Mouse (Mus musculus): Measurements from ENCODE around the gene Iqgap1. TPM values are rescaled to one million over a fixed set of nuclear protein-coding genes. Genes with fewer than 3 reads are reported as not detected.

Gene Iqgap1
- total and polyA plus RNA-seq, 2 experiments from 2014 or later: 23.6 to 39.8 TPM

DNA sequence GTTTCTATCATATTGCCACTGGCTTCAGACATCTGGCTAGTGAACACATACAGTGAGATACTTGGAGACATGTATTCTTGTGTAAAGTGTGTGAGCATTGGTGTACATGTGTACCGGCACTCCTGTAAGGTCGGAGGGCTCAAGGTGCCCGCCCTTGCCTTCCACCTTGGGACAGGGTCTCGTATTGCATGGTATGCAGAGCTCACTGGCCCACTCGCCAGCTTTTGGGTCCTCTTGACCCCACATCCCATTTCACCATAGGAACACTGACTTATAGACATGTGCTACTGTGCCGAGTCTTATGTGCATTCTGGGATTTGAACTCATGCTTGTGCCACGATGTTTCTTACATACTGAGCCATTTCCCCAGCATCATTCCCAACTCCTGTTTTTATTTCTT lies 115.4 kb downstream of the Iqgap1 start:
- H3K9me3 ChIP-seq (replicated peaks; ENCODE audit: control insufficient read depth, low read length): no peaks in the 10 kb centered on the region
- no peaks in the 10 kb centered on the region for H3K4me1 ChIP-seq (ENCODE audit: control insufficient read depth, insufficient read depth)
- ATAC-seq (ENCODE audit: insufficient read depth, low read depth) (no peak), DNase-seq (ENCODE audit: low spot score) (no peak)
- H3K27me3 ChIP-seq (ENCODE audit: control insufficient read depth, insufficient read depth, low read length): no peaks in the 10 kb centered on the region
- H3K9ac ChIP-seq (replicated peaks; ENCODE audit: low read depth, low read length): no peak overlapping the region
- H3K4me2 ChIP-seq (ENCODE audit: low read depth, low read length): no peak overlapping the region
- no peak overlapping the region for H3K4me3 ChIP-seq (ENCODE audit: low read depth, low read length)
- peaks cover 44% of the 10 kb centered on the region for H3K36me3 ChIP-seq (replicated peaks; ENCODE audit: control insufficient read depth, insufficient read depth, low read length)
- TF ChIP-seq CTCF (IDR thresholded peaks at IDR 0.05; ENCODE audit: low read depth): no peak
- TF ChIP-seq EP300 (IDR thresholded peaks at IDR 0.05; ENCODE audit: low read depth): no peak
- 92% methylated on average over 7 of the region's 7 CpGs for WGBS
- no peak overlapping the region for H3K27ac ChIP-seq (ENCODE audit: low read depth)

DNA sequence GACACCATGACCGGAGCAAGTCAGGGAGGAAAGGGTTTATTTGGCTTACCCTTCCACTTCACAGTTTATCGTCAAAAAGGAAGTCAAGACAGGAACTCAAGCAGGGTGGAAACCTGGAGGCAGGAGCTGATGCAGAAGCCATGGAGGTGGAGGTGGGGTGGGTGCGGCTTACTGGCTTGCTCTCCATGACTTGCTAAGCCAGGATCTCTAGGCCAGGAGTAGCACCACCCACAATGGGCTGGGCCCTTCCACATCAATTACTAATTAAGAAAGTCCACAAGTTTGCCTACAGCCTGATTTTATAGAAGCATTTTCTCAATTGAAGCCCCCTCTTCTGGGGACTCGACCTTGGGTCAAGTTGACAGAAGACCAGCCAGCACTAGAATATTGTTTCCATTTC lies 121.7 kb downstream of the Iqgap1 start:
- Histone ChIP-seq H3K27me3 (ENCODE audit: control insufficient read depth, insufficient read depth, low read length) (no peaks in the 10 kb centered on the region), H3K4me3 (ENCODE audit: low read depth, low read length) (no peak overlapping the region), H3K9me3 (replicated peaks; ENCODE audit: control insufficient read depth, low read length) (no peaks in the 10 kb centered on the region), H3K4me1 (ENCODE audit: control insufficient read depth, insufficient read depth) (no peaks in the 10 kb centered on the region), H3K27ac (ENCODE audit: low read depth) (no peak overlapping the region), H3K4me2 (ENCODE audit: low read depth, low read length) (no peak overlapping the region), H3K9ac (replicated peaks; ENCODE audit: low read depth, low read length) (no peak overlapping the region), H3K36me3 (replicated peaks; ENCODE audit: control insufficient read depth, insufficient read depth, low read length) (no peaks in the 10 kb centered on the region)
- WGBS: 81% methylated on average over 4 of the region's 4 CpGs
- TF ChIP-seq CTCF (IDR thresholded peaks at IDR 0.05; ENCODE audit: low read depth) (no peak), EP300 (IDR thresholded peaks at IDR 0.05; ENCODE audit: low read depth) (no peak)
- no peak for DNase-seq (ENCODE audit: low spot score)
- no peak for ATAC-seq (ENCODE audit: insufficient read depth, low read depth)

DNA sequence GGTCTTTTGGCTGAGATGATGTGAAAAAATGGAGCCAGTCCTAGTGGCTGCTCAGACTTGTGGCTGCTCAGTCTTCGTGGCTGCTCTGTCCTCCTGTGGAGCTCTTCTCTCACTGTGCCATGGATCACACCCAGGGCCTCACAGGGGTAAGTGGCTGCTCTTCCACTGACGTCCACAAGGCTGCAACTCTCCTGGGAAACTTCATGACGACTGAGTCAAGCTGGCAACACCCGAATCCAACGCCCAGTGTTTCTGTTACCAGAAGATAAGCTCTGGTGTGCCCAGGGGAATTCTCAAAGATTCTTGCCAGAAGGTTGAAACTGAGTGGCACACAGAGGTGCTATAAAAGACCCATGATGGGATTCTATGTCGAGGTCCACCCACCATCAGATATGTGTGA lies 123.3 kb downstream of the Iqgap1 start:
- no peak overlapping the region for H3K4me3 ChIP-seq (ENCODE audit: low read depth, low read length)
- no peak overlapping the region for H3K9ac ChIP-seq (replicated peaks; ENCODE audit: low read depth, low read length)
- no peak overlapping the region for H3K4me2 ChIP-seq (ENCODE audit: low read depth, low read length)
- H3K9me3 ChIP-seq (replicated peaks; ENCODE audit: control insufficient read depth, low read length): no peaks in the 10 kb centered on the region
- no peak overlapping the region for H3K27ac ChIP-seq (ENCODE audit: low read depth)
- H3K27me3 ChIP-seq (ENCODE audit: control insufficient read depth, insufficient read depth, low read length): no peaks in the 10 kb centered on the region
- TF ChIP-seq CTCF (IDR thresholded peaks at IDR 0.05; ENCODE audit: low read depth) (no peak), EP300 (IDR thresholded peaks at IDR 0.05; ENCODE audit: low read depth) (no peak)
- DNase-seq (ENCODE audit: low spot score) (no peak), ATAC-seq (ENCODE audit: insufficient read depth, low read depth) (no peak)
- H3K36me3 ChIP-seq (replicated peaks; ENCODE audit: control insufficient read depth, insufficient read depth, low read length): no peaks in the 10 kb centered on the region
- no peaks in the 10 kb centered on the region for H3K4me1 ChIP-seq (ENCODE audit: control insufficient read depth, insufficient read depth)
- 58% methylated on average over 6 of the region's 6 CpGs for WGBS

DNA sequence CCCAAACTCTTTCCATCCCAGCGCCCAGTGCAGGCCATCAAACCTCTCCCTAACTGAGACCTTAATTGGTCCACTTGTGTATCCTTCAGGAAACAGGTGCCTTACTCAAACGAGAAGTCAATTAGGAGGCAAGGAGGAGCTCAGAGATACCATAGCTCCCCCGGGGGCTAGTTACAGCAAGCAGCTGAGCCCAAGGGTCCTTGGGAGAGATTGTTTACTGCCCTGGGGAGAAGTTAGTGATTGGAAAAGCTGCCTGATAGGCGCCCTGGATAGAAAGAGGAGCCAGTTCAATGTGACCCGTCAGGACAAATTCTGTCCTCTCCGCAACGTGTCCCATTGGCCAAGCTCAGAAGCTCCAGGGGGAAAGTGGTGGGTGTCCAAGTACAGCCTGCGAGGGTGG lies 126.1 kb downstream of the Iqgap1 start:
- Histone ChIP-seq H3K4me2 (ENCODE audit: low read depth, low read length) (no peak overlapping the region), H3K27ac (ENCODE audit: low read depth) (no peak overlapping the region), H3K9me3 (replicated peaks; ENCODE audit: control insufficient read depth, low read length) (no peaks in the 10 kb centered on the region), H3K36me3 (replicated peaks; ENCODE audit: control insufficient read depth, insufficient read depth, low read length) (no peaks in the 10 kb centered on the region), H3K9ac (replicated peaks; ENCODE audit: low read depth, low read length) (no peak overlapping the region), H3K27me3 (ENCODE audit: control insufficient read depth, insufficient read depth, low read length) (no peaks in the 10 kb centered on the region), H3K4me1 (ENCODE audit: control insufficient read depth, insufficient read depth) (no peaks in the 10 kb centered on the region), H3K4me3 (ENCODE audit: low read depth, low read length) (no peak overlapping the region)
- TF ChIP-seq EP300 (IDR thresholded peaks at IDR 0.05; ENCODE audit: low read depth): no peak
- TF ChIP-seq CTCF (IDR thresholded peaks at IDR 0.05; ENCODE audit: low read depth): no peak
- 66% methylated on average over 8 of the region's 8 CpGs for WGBS
- ATAC-seq (ENCODE audit: insufficient read depth, low read depth) (no peak), DNase-seq (ENCODE audit: low spot score) (no peak)

DNA sequence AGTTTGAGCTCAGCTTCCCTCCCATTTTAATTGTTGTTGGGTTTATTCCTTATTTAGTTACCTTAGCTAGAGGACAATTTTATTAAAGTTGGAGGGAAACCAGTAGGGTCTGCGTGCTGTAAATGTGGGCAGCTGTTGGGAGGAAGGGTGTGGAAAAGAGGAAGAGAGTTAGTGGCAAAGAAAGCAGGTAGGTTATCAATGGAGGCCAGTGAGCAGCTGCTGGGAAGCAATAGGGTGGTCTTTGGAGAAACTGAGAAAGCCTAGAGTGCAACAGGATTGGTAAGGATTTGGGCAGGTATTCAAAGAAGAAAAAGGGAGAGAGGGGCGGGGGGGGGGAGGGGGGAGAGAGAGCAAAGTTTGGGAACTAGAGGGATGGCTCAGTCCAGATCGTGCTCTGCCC lies 126.8 kb downstream of the Iqgap1 start:
- ATAC-seq (ENCODE audit: insufficient read depth, low read depth) (no peak), DNase-seq (ENCODE audit: low spot score) (no peak)
- Histone ChIP-seq H3K9me3 (replicated peaks; ENCODE audit: control insufficient read depth, low read length) (no peaks in the 10 kb centered on the region), H3K27me3 (ENCODE audit: control insufficient read depth, insufficient read depth, low read length) (no peaks in the 10 kb centered on the region), H3K4me1 (ENCODE audit: control insufficient read depth, insufficient read depth) (no peaks in the 10 kb centered on the region), H3K4me2 (ENCODE audit: low read depth, low read length) (no peak overlapping the region), H3K27ac (ENCODE audit: low read depth) (no peak overlapping the region), H3K9ac (replicated peaks; ENCODE audit: low read depth, low read length) (no peak overlapping the region), H3K4me3 (ENCODE audit: low read depth, low read length) (no peak overlapping the region), H3K36me3 (replicated peaks; ENCODE audit: control insufficient read depth, insufficient read depth, low read length) (no peaks in the 10 kb centered on the region)
- no peak for TF ChIP-seq CTCF (IDR thresholded peaks at IDR 0.05; ENCODE audit: low read depth)
- no peak for TF ChIP-seq EP300 (IDR thresholded peaks at IDR 0.05; ENCODE audit: low read depth)
- 67% methylated on average over 3 of the region's 3 CpGs for WGBS

DNA sequence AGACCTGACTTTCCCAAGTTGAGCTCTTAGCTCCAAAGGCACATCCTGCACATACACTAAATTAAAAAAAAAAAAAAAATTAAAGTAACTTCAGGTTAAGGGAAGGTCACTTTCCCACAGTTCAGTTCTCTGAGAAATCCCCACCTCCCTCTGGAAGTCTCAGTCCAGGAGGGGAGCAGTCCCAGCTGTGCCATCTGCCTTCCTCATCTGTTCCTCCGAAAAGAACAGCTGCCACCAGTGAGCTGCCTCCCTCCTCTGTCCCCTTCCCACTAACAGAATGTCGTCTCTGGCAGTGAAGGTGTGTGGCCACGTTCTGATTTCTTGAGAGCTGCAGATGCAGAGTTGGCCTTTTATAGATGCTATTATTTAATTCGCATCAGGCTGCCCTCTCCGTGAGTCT lies 127.9 kb downstream of the Iqgap1 start:
- Histone ChIP-seq H3K27me3 (ENCODE audit: control insufficient read depth, insufficient read depth, low read length) (no peaks in the 10 kb centered on the region), H3K4me3 (ENCODE audit: low read depth, low read length) (no peak overlapping the region), H3K4me2 (ENCODE audit: low read depth, low read length) (no peak overlapping the region), H3K9me3 (replicated peaks; ENCODE audit: control insufficient read depth, low read length) (no peaks in the 10 kb centered on the region), H3K27ac (ENCODE audit: low read depth) (no peak overlapping the region), H3K9ac (replicated peaks; ENCODE audit: low read depth, low read length) (no peak overlapping the region), H3K4me1 (ENCODE audit: control insufficient read depth, insufficient read depth) (no peaks in the 10 kb centered on the region), H3K36me3 (replicated peaks; ENCODE audit: control insufficient read depth, insufficient read depth, low read length) (no peaks in the 10 kb centered on the region)
- ATAC-seq (ENCODE audit: insufficient read depth, low read depth): no peak
- 73% methylated on average over 5 of the region's 5 CpGs for WGBS
- no peak for DNase-seq (ENCODE audit: low spot score)
- no peak for TF ChIP-seq CTCF (IDR thresholded peaks at IDR 0.05; ENCODE audit: low read depth)
- no peak for TF ChIP-seq EP300 (IDR thresholded peaks at IDR 0.05; ENCODE audit: low read depth)

Measured in heart, postnatal 0 days (tissue).